ENCODE assay signal across 9 mouse cellular contexts in genomic region chr15:103338829-103339165, GRCm38 (mm10). TPM values are rescaled to one million over a fixed set of nuclear protein-coding genes. Genes with fewer than 3 reads are reported as not detected.
DNase-seq lines count a peak whose midpoint lies in the region; ATAC-seq lines count a peak whose summit lies in the region.
"Had no signal": no experiment of that assay in that cellular context is flagged by ENCODE, and none has a peak within 500 bp of the region (broad histone marks: within the 10 kb centered on the region; RNA-seq: fewer than 3 reads in every experiment).

No protein-coding gene starts in this region.

- DNase-seq in intestine, embryonic 14.5 days (ENCODE audit: low spot score) = no peak
- no peak for DNase-seq in embryonic facial prominence, embryonic 10.5 days (ENCODE audit: low spot score)
- DNase-seq in urinary bladder, postnatal 36 days (ENCODE audit: low spot score in 2 of 2) = no peak
- DNase-seq in cerebellum, adult 11 months = no peak
- DNase-seq in layer of hippocampus, adult 11-12 months (ENCODE audit: low spot score) = no peak
- DNase-seq: lung, adult 18-20 months had no signal

- peaks cover 12% of the 10 kb centered on the region; the same call in 1 of the 2 replicates for H3K4me1 ChIP-seq in intestine, embryonic 14.5 days (replicated peaks; ENCODE audit: control insufficient read depth, insufficient read depth, low read length)
- peaks cover 6% of the 10 kb centered on the region; the same call in 1 of the 2 replicates for H3K4me1 ChIP-seq in intestine, embryonic 16.5 days (ENCODE audit: control insufficient read depth, insufficient read depth, low read length)
- H3K4me1 ChIP-seq in embryonic facial prominence, embryonic 10.5 days = peaks cover 88% of the 10 kb centered on the region
- peaks cover 60% of the 10 kb centered on the region for H3K4me1 ChIP-seq in hindbrain, embryonic 13.5 days (replicated peaks)
- peaks cover 44% of the 10 kb centered on the region for H3K4me1 ChIP-seq in midbrain, embryonic 12.5 days

- H3K9me3 ChIP-seq in intestine, embryonic 14.5 days (ENCODE audit: control insufficient read depth, low read length) = no peaks in the 10 kb centered on the region
- no peaks in the 10 kb centered on the region for H3K9me3 ChIP-seq in intestine, embryonic 16.5 days (ENCODE audit: control insufficient read depth, low read length)
- no peaks in the 10 kb centered on the region for H3K9me3 ChIP-seq in embryonic facial prominence, embryonic 10.5 days
- H3K9me3 ChIP-seq in hindbrain, embryonic 13.5 days = no peaks in the 10 kb centered on the region
- H3K9me3 ChIP-seq in midbrain, embryonic 12.5 days = no peaks in the 10 kb centered on the region

- H3K36me3 ChIP-seq in intestine, embryonic 14.5 days (ENCODE audit: control insufficient read depth, insufficient read depth, low read length) = no peaks in the 10 kb centered on the region
- H3K36me3 ChIP-seq in intestine, embryonic 16.5 days (ENCODE audit: control insufficient read depth, insufficient read depth, low read length) = no peaks in the 10 kb centered on the region
- H3K36me3 ChIP-seq in embryonic facial prominence, embryonic 10.5 days (replicated peaks) = peaks cover 2% of the 10 kb centered on the region
- H3K36me3 ChIP-seq in hindbrain, embryonic 13.5 days = no peaks in the 10 kb centered on the region
- H3K36me3 ChIP-seq in midbrain, embryonic 12.5 days = no peaks in the 10 kb centered on the region

- H3K27me3 ChIP-seq in intestine, embryonic 14.5 days (replicated peaks; ENCODE audit: control insufficient read depth, insufficient read depth, low read length) = peaks cover 34% of the 10 kb centered on the region
- H3K27me3 ChIP-seq in intestine, embryonic 16.5 days (replicated peaks; ENCODE audit: control insufficient read depth, insufficient read depth, low read length) = peaks cover 33% of the 10 kb centered on the region
- peaks cover 60% of the 10 kb centered on the region for H3K27me3 ChIP-seq in embryonic facial prominence, embryonic 10.5 days (replicated peaks; ENCODE audit: low read depth, poor library complexity, severe bottlenecking)
- H3K27me3 ChIP-seq in hindbrain, embryonic 13.5 days = peaks cover 45% of the 10 kb centered on the region
- H3K27me3 ChIP-seq in midbrain, embryonic 12.5 days = peaks cover 50% of the 10 kb centered on the region

- no peak overlapping the region for H3K9ac ChIP-seq in intestine, embryonic 14.5 days (ENCODE audit: low read length)
- H3K9ac ChIP-seq in intestine, embryonic 16.5 days (ENCODE audit: low read depth, low read length) = no peak overlapping the region
- peak overlapping the region; percentile 76; the same call in 1 of the 2 replicates for H3K9ac ChIP-seq in hindbrain, embryonic 13.5 days
- H3K9ac ChIP-seq in midbrain, embryonic 12.5 days (replicated peaks) = 0 out of 2 replicates have a peak overlapping the region, but pooled peaks have one; percentile 45

- no peak overlapping the region for H3K4me3 ChIP-seq in intestine, embryonic 14.5 days (ENCODE audit: low read depth, low read length)
- no peak overlapping the region for H3K4me3 ChIP-seq in intestine, embryonic 16.5 days (ENCODE audit: low read length)
- peak overlapping the region; percentile 76 for H3K4me3 ChIP-seq in embryonic facial prominence, embryonic 10.5 days
- H3K4me3 ChIP-seq in hindbrain, embryonic 13.5 days = peak overlapping the region; percentile 61
- H3K4me3 ChIP-seq in midbrain, embryonic 12.5 days = peak overlapping the region; percentile 49; the same call in 1 of the 2 replicates

- 51% methylated on average over 4 of the region's 4 CpGs for WGBS in intestine, embryonic 14.5 days
- 58% methylated on average over 4 of the region's 4 CpGs for WGBS in intestine, embryonic 16.5 days
- WGBS in embryonic facial prominence, embryonic 10.5 days = 31% methylated on average over 4 of the region's 4 CpGs
- WGBS in hindbrain, embryonic 13.5 days = 39% methylated on average over 4 of the region's 4 CpGs
- WGBS in midbrain, embryonic 12.5 days = 30% methylated on average over 4 of the region's 4 CpGs

- H3K4me2 ChIP-seq in intestine, embryonic 14.5 days (ENCODE audit: low read length) = peak overlapping the region; percentile 94
- no peak overlapping the region for H3K4me2 ChIP-seq in intestine, embryonic 16.5 days (ENCODE audit: low read depth, low read length)
- peak overlapping the region; percentile 80 for H3K4me2 ChIP-seq in hindbrain, embryonic 13.5 days
- H3K4me2 ChIP-seq in midbrain, embryonic 12.5 days (replicated peaks) = peak overlapping the region; percentile 80

- H3K27ac ChIP-seq in intestine, embryonic 14.5 days (ENCODE audit: low read depth) = no peak overlapping the region
- H3K27ac ChIP-seq in intestine, embryonic 16.5 days (ENCODE audit: low read length) = no peak overlapping the region
- H3K27ac ChIP-seq in embryonic facial prominence, embryonic 10.5 days (replicated peaks) = peak overlapping the region; percentile 42
- no peak overlapping the region for H3K27ac ChIP-seq in hindbrain, embryonic 13.5 days
- H3K27ac ChIP-seq in midbrain, embryonic 12.5 days (replicated peaks) = no peak overlapping the region

- ATAC-seq in intestine, embryonic 14.5 days (replicated peaks; ENCODE audit: low FRiP score, low TSS enrichment, low read depth) = no peak
- no peak for ATAC-seq in intestine, embryonic 16.5 days
- ATAC-seq in hindbrain, embryonic 13.5 days (ENCODE audit: low FRiP score) = no peak
- ATAC-seq in midbrain, embryonic 12.5 days (ENCODE audit: low FRiP score, low read depth) = no peak

RNA-seq across cellular contexts. Expression of gene Zfp385a, which starts 1.1 kb away (rescaled TPM):
- 7.2 and 7.5 TPM in 2 replicates for polyA plus RNA-seq in intestine, embryonic 14.5 days (2014; fragmentation: Nextera tagmentation; extraction: Ambion mirVana)
- 3.6 and 4.1 TPM in 2 replicates for polyA plus RNA-seq in intestine, embryonic 16.5 days (2015; fragmentation: Nextera tagmentation; extraction: Ambion mirVana)
- 22.1 and 22.7 TPM in 2 replicates for polyA plus RNA-seq in embryonic facial prominence, embryonic 10.5 days (2016; fragmentation: Nextera tagmentation; extraction: Ambion mirVana)
- polyA plus RNA-seq in hindbrain, embryonic 13.5 days (2015; fragmentation: Nextera tagmentation; extraction: Ambion mirVana) = 18.6 and 19.9 TPM in 2 replicates
- polyA plus RNA-seq in midbrain, embryonic 12.5 days (2016; fragmentation: Nextera tagmentation; extraction: Ambion mirVana) = 19.6 and 20.8 TPM in 2 replicates

RNA-seq across cellular contexts. Expression of gene Itga5, which starts 27.8 kb away (rescaled TPM):
- 64.9 and 69.4 TPM in 2 replicates for polyA plus RNA-seq in intestine, embryonic 14.5 days (2014; fragmentation: Nextera tagmentation; extraction: Ambion mirVana)
- polyA plus RNA-seq in intestine, embryonic 16.5 days (2015; fragmentation: Nextera tagmentation; extraction: Ambion mirVana) = 40.3 and 43.0 TPM in 2 replicates
- 29.5 and 29.7 TPM in 2 replicates for polyA plus RNA-seq in embryonic facial prominence, embryonic 10.5 days (2016; fragmentation: Nextera tagmentation; extraction: Ambion mirVana)
- polyA plus RNA-seq in hindbrain, embryonic 13.5 days (2015; fragmentation: Nextera tagmentation; extraction: Ambion mirVana) = 8.6 and 8.9 TPM in 2 replicates
- polyA plus RNA-seq in midbrain, embryonic 12.5 days (2016; fragmentation: Nextera tagmentation; extraction: Ambion mirVana) = 19.0 and 21.2 TPM in 2 replicates

RNA-seq across cellular contexts. Expression of gene Gpr84, which starts 28.4 kb away (rescaled TPM):
- polyA plus RNA-seq in intestine, embryonic 14.5 days (2014; fragmentation: Nextera tagmentation; extraction: Ambion mirVana) = 0.11 and 0.34 TPM in 2 replicates
- 0.09 and 0.20 TPM in 2 replicates for polyA plus RNA-seq in intestine, embryonic 16.5 days (2015; fragmentation: Nextera tagmentation; extraction: Ambion mirVana)
- 0.16 and 0.29 TPM in 2 replicates for polyA plus RNA-seq in embryonic facial prominence, embryonic 10.5 days (2016; fragmentation: Nextera tagmentation; extraction: Ambion mirVana)
- 0.23 and 0.34 TPM in 2 replicates for polyA plus RNA-seq in hindbrain, embryonic 13.5 days (2015; fragmentation: Nextera tagmentation; extraction: Ambion mirVana)
- 0.10 and 0.20 TPM in 2 replicates for polyA plus RNA-seq in midbrain, embryonic 12.5 days (2016; fragmentation: Nextera tagmentation; extraction: Ambion mirVana)

Comparison
In these comparisons a context has a peak if more than half of its experiments do, and no peak if none do; other contexts are left out.
1. H3K4me3 ChIP-seq: peak in embryonic facial prominence, embryonic 10.5 days (single experiment), hindbrain, embryonic 13.5 days (single experiment) and midbrain, embryonic 12.5 days (single experiment); none in intestine, embryonic 14.5 days (single experiment) and intestine, embryonic 16.5 days (single experiment).
2. H3K9ac ChIP-seq: peak in hindbrain, embryonic 13.5 days (single experiment) and midbrain, embryonic 12.5 days (single experiment); none in intestine, embryonic 14.5 days (single experiment) and intestine, embryonic 16.5 days (single experiment).